Mouse (Mus musculus): Measurements from ENCODE around the gene Gpr139. TPM values are rescaled to one million over a fixed set of nuclear protein-coding genes. Genes with fewer than 3 reads are reported as not detected.

Gene Gpr139
- 1 to 10 TPM; 1.8 to 3.0 (median 2.6) TPM for total RNA-seq (2022)

DNA sequence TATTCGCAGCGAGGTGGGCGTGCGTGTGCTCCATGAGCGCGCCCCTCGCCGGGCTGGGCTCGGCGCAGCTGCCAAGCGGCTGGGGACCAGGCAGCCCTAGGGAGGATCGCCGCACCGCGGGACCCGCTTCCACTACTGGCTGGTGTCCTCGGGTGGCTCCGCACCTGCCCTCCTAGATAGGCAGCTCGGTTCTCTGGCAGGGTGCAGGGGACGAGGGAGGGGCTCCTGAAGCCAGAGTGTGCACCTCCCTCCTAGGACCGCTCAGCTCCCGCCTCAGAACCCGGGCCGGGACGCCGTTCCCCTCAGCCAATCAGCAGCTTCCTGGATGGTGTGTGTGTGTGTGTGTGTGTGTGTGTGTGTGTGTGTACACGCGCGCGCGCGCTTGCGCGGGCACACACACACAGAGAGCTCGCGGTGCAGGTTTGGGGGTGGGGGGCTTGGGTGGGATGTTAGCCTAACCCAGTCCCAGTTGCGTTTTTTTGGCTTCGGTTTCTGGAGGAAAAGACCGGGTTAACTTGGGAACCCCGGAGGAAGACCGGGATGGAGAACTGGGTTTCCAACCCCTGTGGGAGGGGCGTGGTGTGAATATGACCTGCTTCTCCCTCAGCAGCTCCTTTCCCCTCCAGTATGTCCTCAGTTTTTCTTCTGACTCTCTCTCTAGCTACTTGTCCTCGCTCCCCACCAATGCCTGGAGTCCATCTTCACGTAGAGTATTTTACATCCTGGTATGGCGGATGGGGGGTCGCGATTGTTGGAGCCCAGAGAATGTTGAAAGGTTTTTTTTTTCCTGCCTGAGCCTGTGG lies at the start of gene Gpr139:
TSS of gene Gpr139 (minus strand) at position 263 of the 803 bp plus-strand sequence.
- DNase-seq (ENCODE audit: low spot score in 2 of 2) = peak; percentile 7 to 8

DNA sequence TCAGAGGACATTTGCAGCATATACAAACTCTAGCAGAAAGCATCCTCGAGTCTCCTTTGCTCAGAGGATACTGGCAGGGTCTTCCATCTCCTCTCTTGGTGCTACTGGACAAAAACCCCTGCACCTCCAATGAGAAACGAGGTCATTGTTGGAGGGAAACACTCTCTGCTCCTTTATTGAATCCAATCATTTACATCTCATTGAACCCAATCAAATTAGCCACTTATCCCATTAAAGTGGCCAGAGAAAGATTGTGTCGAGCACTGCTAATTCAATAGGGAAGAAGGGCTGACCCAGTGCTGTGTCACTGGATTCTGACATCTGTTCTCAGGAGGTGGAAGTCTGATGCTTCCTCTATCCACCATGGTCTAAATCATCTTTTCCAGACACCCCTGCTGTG lies 46.6 kb upstream of the Gpr139 start:
- DNase-seq (ENCODE audit: low spot score in 2 of 2) = no peak

- DNase-seq (ENCODE audit: low spot score in 2 of 2) = no peak
Observed at GRCm38 (mm10) chr7:119222706-119223105, 38.3 kb upstream of the Gpr139 start.

- no peak for DNase-seq (ENCODE audit: low spot score in 2 of 2)
Observed at GRCm38 (mm10) chr7:119219121-119219520, 34.7 kb upstream of the Gpr139 start.

DNA sequence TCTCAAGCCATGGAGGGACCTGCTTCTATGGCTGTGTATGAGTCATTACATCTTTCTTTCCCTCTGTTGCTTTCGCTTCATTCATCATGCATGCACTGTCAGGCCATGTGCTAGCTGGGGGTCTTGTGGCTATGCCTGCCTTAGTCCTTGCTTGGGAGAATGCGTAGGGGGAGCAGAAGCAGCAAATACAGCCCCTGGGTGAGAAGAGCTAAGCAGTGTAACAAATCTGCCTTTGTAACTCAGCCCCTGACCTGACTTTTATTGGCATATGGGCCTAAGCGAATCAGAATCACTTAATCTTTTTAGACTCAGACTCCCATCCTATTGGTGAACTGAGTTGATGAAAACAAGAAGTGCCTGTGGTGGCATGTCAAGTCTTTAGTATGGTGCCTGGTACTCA lies 22.8 kb upstream of the Gpr139 start:
- DNase-seq (ENCODE audit: low spot score in 2 of 2) = no peak

DNA sequence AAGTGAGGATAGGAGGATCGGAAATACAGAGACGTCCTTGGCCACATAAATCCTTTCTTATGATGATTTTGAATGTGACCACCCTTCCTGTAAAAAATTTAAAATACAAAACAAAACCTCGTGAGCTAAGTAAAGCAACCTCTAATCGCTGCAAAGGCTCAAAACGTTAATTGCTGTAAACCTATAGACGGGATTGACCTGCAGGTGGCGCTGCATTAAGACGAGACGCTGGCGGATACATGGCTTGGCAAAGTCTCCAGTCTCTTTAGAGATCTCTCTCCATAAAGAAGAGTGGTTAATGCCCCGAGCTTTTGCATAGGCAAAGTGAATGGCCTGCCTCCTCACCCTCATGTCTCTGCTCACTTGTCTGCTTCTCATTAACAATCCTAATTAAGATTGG lies 2.0 kb upstream of the Gpr139 start:
- peak; percentile 16 to 28 for DNase-seq (ENCODE audit: low spot score in 2 of 2)

DNA sequence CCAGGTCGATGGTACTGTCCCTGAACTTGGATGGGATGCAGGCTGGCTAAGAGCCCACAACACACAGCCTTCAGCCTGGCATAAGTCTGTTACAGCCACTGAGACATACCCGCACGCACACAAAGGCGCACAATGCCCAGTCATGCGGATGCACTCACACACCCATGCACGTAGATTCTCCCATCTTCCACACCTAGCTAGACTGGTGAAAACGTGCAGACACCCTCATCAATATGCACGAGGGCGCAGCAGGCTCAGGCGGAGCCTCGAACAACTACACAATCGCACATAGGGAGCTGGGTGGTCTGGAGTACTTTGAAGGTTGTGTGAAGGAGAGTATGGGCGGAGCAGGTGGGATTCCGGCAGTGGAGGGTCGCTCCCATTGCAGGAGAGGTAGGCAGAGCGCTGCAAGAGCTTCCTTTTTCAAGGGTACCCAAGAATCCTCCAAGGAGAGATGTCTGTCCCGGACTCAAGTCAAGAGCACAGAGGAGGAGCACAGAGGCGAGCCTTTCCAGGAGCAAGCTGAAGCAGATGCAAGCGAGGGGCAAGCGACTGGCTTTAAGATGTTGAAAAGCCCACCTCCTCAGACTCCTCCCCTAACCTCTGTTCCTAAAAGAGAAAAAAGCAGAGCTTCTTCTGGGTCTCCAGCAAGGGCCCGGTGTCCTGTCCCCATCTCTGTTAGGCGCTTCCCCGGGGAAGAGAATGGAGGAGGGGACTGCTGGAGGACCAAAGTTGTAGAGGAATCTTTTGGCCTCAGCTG lies 958 bp upstream of the Gpr139 start:
- no peak for DNase-seq (ENCODE audit: low spot score in 2 of 2)

DNA sequence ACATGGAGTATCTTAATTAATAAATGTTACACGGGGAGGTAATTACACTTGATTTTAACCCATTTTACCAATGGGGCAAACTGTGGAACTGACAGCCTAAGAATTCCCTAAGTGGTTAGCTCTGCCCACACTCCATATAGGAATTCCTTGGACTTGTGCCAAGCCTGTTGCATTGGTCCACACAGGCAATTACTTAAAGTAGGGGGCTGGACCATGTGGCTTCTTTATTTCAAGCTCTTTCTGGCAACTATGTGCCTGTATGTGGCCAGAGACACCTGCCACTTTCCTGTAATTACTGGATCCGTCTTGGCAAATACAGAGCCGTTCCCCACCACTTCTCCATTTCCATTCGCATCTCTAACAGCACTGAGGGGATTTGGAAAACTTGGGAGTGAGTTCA lies 3.4 kb downstream of the Gpr139 start:
- no peak for DNase-seq (ENCODE audit: low spot score in 2 of 2)

DNA sequence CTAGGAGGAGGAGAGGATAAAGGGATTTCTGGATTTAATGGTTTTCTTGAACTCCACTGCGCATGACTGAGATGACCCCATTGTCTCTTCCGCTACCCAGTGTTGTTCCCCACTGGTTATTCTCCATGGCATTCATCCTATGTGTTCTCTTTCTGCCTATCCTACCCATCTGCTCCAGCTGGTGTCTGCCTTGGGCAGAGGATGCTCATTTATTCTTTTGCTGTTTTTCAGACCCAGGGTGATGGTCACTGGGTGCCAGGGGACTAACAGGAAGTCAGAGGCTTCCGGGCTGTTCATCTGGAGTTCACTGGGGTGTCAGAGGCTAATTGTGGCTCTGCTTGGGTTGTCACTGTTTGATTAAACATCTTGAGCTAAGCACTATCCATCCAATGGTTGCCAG lies 24.4 kb downstream of the Gpr139 start:
- DNase-seq (ENCODE audit: low spot score in 2 of 2) = no peak

DNA sequence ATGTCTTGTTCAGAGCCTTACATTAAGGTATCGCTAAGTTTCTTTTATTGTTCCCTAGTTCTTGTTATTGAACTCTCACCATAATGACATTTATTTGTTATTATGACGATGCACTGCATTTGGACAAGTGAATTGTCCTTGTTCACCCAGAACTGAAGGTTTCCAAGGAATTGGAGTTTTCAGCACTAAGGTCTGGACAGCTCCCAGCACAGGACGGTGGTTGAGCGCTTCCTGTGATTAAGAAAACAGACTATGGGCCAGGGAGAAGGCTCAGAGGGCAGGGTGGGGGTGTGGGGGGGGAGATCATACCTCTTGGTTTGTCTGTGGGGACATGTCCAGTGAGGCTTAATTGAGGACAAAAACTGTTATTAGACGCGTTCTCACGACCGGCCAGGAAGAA lies 72.6 kb downstream of the Gpr139 start:
- no peak for DNase-seq (ENCODE audit: low spot score in 2 of 2)

DNA sequence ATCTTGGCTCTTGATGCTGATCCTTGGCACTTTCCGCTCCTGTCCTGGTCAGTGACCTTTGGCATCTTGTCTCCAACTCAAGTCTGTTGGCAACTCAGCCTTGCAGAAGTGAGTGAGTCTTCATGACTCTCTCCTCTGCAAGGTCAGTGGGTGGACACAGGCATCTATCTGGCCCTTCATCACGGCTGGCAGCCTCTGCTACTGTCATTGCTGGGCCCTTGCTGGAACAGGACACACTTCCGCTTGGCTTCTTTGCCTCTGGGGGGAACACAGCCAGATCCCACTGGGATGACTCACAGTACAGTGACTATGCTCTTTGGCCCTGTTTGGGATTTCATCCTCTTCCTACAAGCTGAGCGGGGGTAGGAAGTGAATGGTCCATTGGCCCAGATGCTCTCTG lies 78.5 kb downstream of the Gpr139 start:
- DNase-seq (ENCODE audit: low spot score in 2 of 2) = no peak

DNA sequence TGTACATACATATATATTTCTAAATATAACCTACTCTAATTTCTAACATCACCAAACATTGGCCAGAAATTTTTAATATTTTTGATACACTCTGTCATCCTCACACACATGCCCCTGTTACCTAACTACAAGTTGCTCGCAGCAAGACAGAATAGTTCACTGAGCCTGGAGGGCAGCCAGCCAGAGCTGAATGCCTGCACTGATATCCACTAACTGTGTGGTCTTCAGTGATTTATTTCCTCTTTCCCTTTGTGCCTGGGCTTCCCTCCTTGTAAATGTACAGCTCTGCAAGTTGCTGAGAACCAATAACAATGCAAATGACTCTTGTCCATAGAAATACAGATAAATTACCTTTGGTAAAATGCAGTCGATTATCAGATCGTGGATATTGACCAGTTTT lies 87.8 kb downstream of the Gpr139 start:
- DNase-seq (ENCODE audit: low spot score in 2 of 2) = no peak

Other genes with a start within 250 kb of the Gpr139 start
- gene Gprc5b, start 189.4 kb downstream of the Gpr139 start, total RNA-seq (2022) = 100 to 1,000 TPM; 116 to 128 (median 122) TPM

Measured in left cerebral cortex, adult 8-10 months (tissue).